Mouse (Mus musculus): ENCODE data around the gene Il4ra. TPM values are rescaled to one million over a fixed set of nuclear protein-coding genes. Genes with fewer than 3 reads are reported as not detected.

Gene Il4ra
- polyA plus RNA-seq, 1 experiment from 2014 or later, result 3.4 TPM

DNA sequence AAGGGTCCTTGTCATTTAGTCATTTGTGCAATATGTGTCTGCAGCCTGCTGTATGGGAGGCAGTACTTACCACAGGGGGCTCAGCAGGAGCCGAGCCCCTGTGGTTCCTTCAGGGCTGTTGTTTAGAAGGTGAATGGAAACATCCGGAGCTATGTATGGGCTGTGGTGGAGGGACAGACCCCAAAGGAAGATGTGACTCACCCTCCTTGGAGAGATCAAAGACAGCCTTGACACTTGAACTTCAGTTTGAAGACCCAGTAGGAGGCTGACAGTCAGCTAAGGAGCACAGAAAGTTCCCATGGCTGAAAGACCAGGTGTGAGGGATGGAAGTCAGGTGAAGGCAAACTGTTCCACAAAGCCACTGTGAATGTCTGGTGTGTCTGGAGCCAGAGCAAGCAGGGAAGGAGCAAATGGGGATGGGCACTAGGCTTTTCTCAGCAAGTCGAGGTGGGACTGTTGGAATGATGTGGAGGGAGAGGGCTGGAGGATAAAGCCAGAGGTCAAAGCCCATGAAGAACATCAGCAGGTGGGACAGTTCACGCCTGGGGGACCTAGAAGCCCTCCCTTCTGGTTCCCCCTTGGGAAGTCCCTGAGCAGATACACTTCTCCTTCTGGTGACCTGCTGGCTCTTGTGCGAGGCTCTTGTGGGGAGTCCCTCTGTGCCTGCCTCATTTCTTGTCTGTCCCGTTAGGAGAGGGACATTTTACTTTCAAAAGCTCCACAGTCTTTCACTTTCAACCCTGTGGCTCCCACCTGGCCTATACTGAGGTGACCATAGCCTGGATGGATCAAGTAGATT is 55.7 kb downstream of the Il4ra start:
- Histone ChIP-seq H3K27ac (no peak overlapping the region), H3K9me3 (no peaks in the 10 kb centered on the region), H3K36me3 (no peaks in the 10 kb centered on the region), H3K4me1 (peaks cover 20% of the 10 kb centered on the region), H3K4me3 (no peak overlapping the region), H3K27me3 (ENCODE audit: insufficient read depth, poor library complexity, severe bottlenecking) (peaks cover 13% of the 10 kb centered on the region; the same call in 1 of the 2 replicates)
- WGBS, result 53% methylated on average over 6 of the region's 6 CpGs
- DNase-seq (ENCODE audit: low spot score), result no peak

DNA sequence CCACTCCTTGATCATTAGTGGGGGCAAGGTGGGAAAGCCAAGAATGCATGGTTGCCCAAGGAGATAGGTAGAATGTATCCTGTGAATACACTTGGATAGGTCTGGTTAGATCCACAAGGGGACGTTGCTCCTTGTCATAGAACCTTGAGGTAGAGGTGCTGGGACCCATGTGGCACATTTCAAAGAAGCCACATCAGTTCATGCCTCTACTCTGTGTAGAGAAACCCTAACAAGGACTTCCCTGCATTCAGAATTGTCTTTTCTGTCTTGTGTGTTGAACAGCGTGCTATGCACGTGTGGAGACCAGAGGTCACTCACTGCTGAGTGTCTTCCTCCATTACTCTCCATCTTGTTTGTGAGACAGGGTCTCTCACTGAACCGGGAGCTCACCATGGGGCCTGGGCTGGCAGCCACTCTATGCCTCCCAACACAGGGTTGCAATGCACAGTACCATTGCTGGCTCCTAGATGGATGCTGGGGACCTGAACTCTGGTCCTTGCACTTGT is 56.3 kb downstream of the Il4ra start:
- 81% methylated on average over 4 of the region's 4 CpGs for WGBS
- no peaks in the 10 kb centered on the region for H3K36me3 ChIP-seq
- H3K9me3 ChIP-seq, result no peaks in the 10 kb centered on the region
- no peak overlapping the region for H3K27ac ChIP-seq
- H3K4me1 ChIP-seq, result peaks cover 18% of the 10 kb centered on the region
- no peak overlapping the region for H3K4me3 ChIP-seq
- no peak for DNase-seq (ENCODE audit: low spot score)
- H3K27me3 ChIP-seq (ENCODE audit: insufficient read depth, poor library complexity, severe bottlenecking), result peaks cover 12% of the 10 kb centered on the region; the same call in 1 of the 2 replicates

DNA sequence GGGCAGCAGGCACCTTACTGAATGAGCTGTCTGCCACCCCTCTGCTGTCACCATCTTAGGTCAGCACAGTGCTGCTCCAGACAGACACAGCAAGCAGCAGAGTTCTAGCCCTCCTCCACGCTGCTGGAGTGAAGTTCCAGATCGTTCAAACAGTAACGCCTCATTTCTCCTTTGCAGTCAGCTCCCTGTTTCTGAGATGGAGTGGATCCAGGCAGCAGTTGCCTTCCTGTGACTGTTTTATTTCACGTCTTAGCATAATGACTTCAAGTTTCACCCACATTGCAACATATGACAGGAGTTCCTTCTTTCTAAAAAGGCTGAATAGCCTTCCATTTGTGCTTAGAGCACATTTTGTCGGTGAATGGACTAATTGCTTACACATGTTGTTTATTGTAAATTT is 61.7 kb downstream of the Il4ra start:
- peak; percentile 71 for DNase-seq (ENCODE audit: low spot score)
- H3K36me3 ChIP-seq, result no peaks in the 10 kb centered on the region
- no peaks in the 10 kb centered on the region for H3K27me3 ChIP-seq (ENCODE audit: insufficient read depth, poor library complexity, severe bottlenecking)
- H3K27ac ChIP-seq, result no peak overlapping the region
- no peaks in the 10 kb centered on the region for H3K9me3 ChIP-seq
- H3K4me3 ChIP-seq, result no peak overlapping the region
- WGBS, result 79% methylated on average over 5 of the region's 5 CpGs
- no peaks in the 10 kb centered on the region for H3K4me1 ChIP-seq

DNA sequence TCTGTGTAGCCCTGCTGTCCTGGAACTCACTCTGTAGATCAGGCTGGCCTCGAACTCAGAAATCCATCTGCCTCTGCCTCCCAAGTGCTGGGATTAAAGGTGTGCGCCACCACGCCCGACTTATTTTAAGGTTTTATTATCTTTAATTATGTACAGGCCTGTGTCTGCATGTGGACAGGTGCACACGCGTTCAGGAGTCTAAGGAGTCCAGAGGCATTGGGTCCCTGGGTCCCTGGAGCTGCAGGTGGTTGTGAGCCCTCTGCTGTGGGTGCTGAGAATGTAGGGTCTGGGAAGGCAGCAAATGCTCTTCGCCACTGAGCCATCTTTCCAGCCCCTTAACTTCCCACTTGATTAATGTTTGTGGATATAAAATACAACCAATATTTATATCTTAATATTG is 63.5 kb downstream of the Il4ra start:
- Histone ChIP-seq H3K4me1 (no peaks in the 10 kb centered on the region), H3K27me3 (ENCODE audit: insufficient read depth, poor library complexity, severe bottlenecking) (no peaks in the 10 kb centered on the region), H3K9me3 (no peaks in the 10 kb centered on the region), H3K27ac (no peak overlapping the region), H3K36me3 (no peaks in the 10 kb centered on the region), H3K4me3 (no peak overlapping the region)
- WGBS, result 88% methylated on average over 7 of the region's 7 CpGs
- DNase-seq (ENCODE audit: low spot score), result peak; percentile 63

DNA sequence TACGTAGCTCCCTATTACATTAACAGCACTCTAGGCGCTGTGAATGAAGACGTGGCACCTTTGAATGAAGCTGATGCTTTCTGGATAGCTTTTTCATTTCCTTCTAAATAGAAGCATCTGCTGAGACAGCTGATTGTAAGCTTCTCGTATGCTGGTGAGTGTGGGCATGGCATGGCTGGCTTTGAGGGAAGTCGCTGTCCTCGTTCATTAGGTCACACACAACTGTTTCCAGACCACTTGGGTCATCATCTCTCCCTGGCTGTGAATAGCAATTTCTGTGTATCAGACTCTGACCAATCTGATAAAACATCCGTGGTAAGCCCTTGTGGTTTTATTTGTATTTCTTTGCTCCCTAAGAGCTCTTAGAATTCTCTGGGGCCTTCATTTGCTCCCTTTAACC is 66.1 kb downstream of the Il4ra start:
- 78% methylated on average over 7 of the region's 7 CpGs for WGBS
- Histone ChIP-seq H3K36me3 (no peaks in the 10 kb centered on the region), H3K4me1 (no peaks in the 10 kb centered on the region), H3K27me3 (ENCODE audit: insufficient read depth, poor library complexity, severe bottlenecking) (no peaks in the 10 kb centered on the region), H3K27ac (no peak overlapping the region), H3K4me3 (no peak overlapping the region), H3K9me3 (no peaks in the 10 kb centered on the region)
- DNase-seq (ENCODE audit: low spot score), result no peak

DNA sequence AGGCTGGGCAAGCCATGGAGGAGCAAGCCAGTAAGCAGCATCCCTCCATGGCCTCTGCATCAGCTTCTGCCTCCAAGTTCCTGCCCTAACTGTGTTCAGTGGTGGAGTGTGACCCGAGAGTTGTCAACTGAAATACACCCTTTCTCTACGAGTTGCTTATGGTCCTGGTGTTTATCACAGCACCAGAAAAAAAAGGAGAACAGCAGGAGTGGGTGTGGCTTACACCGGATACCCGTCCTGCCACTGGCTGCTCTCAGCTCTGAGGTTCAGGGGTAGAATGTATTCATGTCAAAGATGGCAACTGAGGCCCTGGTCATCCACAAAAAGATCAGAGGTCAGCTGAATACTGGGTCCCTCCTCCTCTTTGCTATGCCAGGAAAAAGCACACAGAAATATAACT is 68.2 kb downstream of the Il4ra start:
- Histone ChIP-seq H3K27ac (no peak overlapping the region), H3K4me3 (no peak overlapping the region), H3K27me3 (ENCODE audit: insufficient read depth, poor library complexity, severe bottlenecking) (no peaks in the 10 kb centered on the region), H3K36me3 (no peaks in the 10 kb centered on the region), H3K9me3 (no peaks in the 10 kb centered on the region), H3K4me1 (peaks cover 7% of the 10 kb centered on the region)
- 72% methylated on average over 4 of the region's 4 CpGs for WGBS
- no peak for DNase-seq (ENCODE audit: low spot score)

DNA sequence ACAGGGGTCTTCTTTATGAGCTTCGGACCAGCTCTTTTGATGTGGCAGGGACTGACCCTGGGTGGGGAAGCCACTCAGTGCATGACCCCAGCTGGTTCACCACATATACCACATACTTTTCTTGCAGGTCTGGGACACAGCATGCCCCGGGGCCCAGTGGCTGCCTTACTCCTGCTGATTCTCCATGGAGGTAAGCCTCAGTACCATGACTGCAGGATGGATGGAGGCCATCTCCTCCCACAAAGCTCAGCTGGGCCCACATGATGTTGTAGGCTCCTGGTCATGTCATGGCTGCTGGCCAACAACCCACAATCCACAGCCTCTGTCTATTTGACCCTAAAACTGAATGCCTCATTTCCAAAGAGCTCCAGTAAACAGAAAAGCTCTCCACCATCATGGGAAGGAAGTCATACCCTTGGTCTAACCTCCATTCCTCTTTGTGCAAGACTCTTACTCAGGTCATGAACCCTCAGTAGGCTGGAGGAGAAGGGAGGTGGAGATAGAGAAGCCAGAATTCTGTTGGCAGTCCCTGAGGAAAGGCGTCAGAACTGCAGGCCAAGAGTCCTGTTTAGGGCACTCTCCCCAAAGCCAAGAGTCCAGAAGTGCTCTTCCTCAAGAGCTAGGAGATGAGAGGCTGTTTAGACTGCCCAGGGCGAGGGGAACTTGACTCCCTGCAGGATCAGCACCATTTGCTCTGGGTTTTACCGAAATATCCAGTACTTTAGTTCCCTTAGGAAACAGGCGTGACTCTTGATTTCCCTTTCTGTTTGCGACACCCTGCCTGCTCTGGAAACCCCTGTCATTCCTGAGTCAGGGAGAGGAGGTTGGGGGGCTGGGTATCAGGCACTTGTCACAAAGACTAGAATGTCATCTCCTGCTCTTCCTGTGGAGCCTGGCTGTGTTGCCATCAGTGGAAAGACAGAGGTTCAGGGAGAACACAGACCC is 71.1 kb downstream of the Il4ra start:
- 56% methylated on average over 7 of the region's 7 CpGs for WGBS
- Histone ChIP-seq H3K4me1 (peaks cover 17% of the 10 kb centered on the region), H3K27me3 (ENCODE audit: insufficient read depth, poor library complexity, severe bottlenecking) (no peaks in the 10 kb centered on the region)

DNA sequence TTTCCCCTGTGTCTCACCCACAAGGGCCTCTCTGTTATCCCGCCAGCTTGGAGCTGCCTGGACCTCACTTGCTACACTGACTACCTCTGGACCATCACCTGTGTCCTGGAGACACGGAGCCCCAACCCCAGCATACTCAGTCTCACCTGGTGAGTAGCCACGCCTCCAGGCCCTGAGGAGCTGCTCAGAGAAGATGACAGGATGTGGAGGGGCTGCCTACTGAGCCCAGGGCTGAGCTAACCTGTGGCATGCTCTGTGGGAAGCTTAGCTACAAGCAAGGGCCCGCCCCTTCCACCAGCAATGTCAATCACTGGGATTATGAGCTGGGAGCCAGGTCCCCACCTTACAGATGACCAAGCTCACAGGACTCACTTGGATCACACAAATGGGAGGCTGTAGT is 73.3 kb downstream of the Il4ra start:
- Histone ChIP-seq H3K27ac (0 out of 2 replicates have a peak overlapping the region, but pooled peaks have one; percentile 50), H3K4me1 (peaks cover 19% of the 10 kb centered on the region), H3K27me3 (ENCODE audit: insufficient read depth, poor library complexity, severe bottlenecking) (no peaks in the 10 kb centered on the region), H3K9me3 (no peaks in the 10 kb centered on the region), H3K4me3 (no peak overlapping the region), H3K36me3 (no peaks in the 10 kb centered on the region)
- WGBS, result 66% methylated on average over 4 of the region's 4 CpGs
- DNase-seq (ENCODE audit: low spot score), result no peak

More for the DNA sequence above, 71.1 kb downstream of the Il4ra start:
- Histone ChIP-seq H3K4me3 (no peak overlapping the region), H3K36me3 (no peaks in the 10 kb centered on the region), H3K9me3 (no peaks in the 10 kb centered on the region), H3K27ac (no peak overlapping the region)
- no peak for DNase-seq (ENCODE audit: low spot score)

DNA sequence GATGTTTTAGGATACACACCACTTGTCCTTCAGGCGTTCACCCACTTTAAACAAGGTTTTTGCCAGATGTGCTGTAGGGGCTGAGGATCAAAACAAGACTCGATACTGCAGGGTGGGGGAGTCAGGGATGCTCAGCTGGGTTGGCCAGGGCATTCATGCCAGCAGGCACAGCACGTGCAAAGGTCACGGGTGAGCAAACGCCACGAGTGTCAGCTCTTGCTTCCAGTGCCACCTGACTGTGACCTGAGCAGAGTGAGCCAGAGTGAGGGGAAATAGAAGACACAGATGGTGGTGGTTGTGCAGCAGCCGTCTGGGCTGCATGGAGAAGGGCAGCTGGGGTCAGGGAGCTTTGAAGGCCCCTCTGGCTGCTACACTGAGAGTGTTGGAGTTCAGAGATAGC is 73.9 kb downstream of the Il4ra start:
- no peaks in the 10 kb centered on the region for H3K27me3 ChIP-seq (ENCODE audit: insufficient read depth, poor library complexity, severe bottlenecking)
- H3K36me3 ChIP-seq, result no peaks in the 10 kb centered on the region
- H3K9me3 ChIP-seq, result no peaks in the 10 kb centered on the region
- 65% methylated on average over 7 of the region's 7 CpGs for WGBS
- no peak for DNase-seq (ENCODE audit: low spot score)
- no peak overlapping the region for H3K4me3 ChIP-seq
- H3K4me1 ChIP-seq, result peaks cover 21% of the 10 kb centered on the region
- no peak overlapping the region for H3K27ac ChIP-seq

Other genes starting within 250 kb of the Il4ra start
- gene Kdm8, start 107.4 kb upstream of the Il4ra start, polyA plus RNA-seq (2016; fragmentation: Nextera tagmentation; extraction: Ambion mirVana), result 10.8 and 11.6 TPM in 2 replicates
- gene Nsmce1, start 60.5 kb upstream of the Il4ra start, polyA plus RNA-seq (2016; fragmentation: Nextera tagmentation; extraction: Ambion mirVana), result 122 and 123 TPM in 2 replicates
- 0.07 and 0.11 TPM in 2 replicates for gene Il21r, start 51.3 kb downstream of the Il4ra start, polyA plus RNA-seq (2016; fragmentation: Nextera tagmentation; extraction: Ambion mirVana)
- gene Gtf3c1, start 155.7 kb downstream of the Il4ra start, polyA plus RNA-seq (2016; fragmentation: Nextera tagmentation; extraction: Ambion mirVana), result 36.2 and 43.6 TPM in 2 replicates
- 9.2 and 11.1 TPM in 2 replicates for gene D430042O09Rik, start 155.8 kb downstream of the Il4ra start, polyA plus RNA-seq (2016; fragmentation: Nextera tagmentation; extraction: Ambion mirVana)

Measured in heart, embryonic 10.5 days (tissue).